Mouse (Mus musculus): ENCODE results near the gene Socs4. TPM values are rescaled to one million over a fixed set of nuclear protein-coding genes. Genes with fewer than 3 reads are reported as not detected.

Socs4 gene
- polyA plus RNA-seq, 1 experiment from 2014 or later: 3.7 TPM

- peaks cover 18% of the 10 kb centered on the region for H3K36me3 ChIP-seq
- H3K27ac ChIP-seq: no peak overlapping the region
- no peak for ATAC-seq (ENCODE audit: insufficient number of reproducible peaks, insufficient read depth, low FRiP score, low TSS enrichment, low read depth)
- no peak overlapping the region for H3K9ac ChIP-seq
- no peaks in the 10 kb centered on the region for H3K27me3 ChIP-seq
- H3K9me3 ChIP-seq: no peaks in the 10 kb centered on the region
- 0 out of 2 replicates have a peak, but pooled peaks cover 4% of the 10 kb centered on the region for H3K4me1 ChIP-seq
- 85% methylated on average over 5 of the region's 5 CpGs for WGBS
- H3K4me3 ChIP-seq: no peak overlapping the region
- H3K4me2 ChIP-seq: no peak overlapping the region
Observed at GRCm38 (mm10) chr14:47287021-47287420, 10.3 kb downstream of the Socs4 start.

DNA sequence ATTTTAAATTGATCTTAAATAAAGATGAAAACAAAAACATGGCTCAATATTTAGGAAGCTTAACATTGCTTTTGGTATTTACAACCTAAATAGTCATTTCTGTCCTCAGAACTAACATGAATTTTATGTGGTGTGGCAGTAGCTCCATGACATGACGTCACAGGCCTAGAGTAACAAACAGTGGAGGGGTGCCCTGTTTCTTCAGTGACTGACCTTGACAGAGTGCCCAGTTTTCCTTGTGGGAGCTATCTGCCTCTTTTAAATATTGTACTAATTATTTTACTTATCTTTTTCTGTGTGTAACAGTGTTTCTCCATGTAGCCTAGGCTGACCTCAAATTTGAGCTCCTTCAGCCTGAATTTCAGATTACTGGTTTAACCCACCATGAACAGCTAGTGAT lies 15.0 kb downstream of the Socs4 start:
- no peak overlapping the region for H3K27ac ChIP-seq
- 0 out of 2 replicates have a peak, but pooled peaks cover 4% of the 10 kb centered on the region for H3K4me1 ChIP-seq
- no peak overlapping the region for H3K9ac ChIP-seq
- peaks cover 12% of the 10 kb centered on the region for H3K36me3 ChIP-seq
- no peak overlapping the region for H3K4me3 ChIP-seq
- ATAC-seq (ENCODE audit: insufficient number of reproducible peaks, insufficient read depth, low FRiP score, low TSS enrichment, low read depth): no peak
- H3K9me3 ChIP-seq: no peaks in the 10 kb centered on the region
- WGBS: 85% methylated on average over 1 of the region's 1 CpGs
- no peaks in the 10 kb centered on the region for H3K27me3 ChIP-seq
- H3K4me2 ChIP-seq: no peak overlapping the region

GRCm38 (mm10) chr14:47294136-47294535 lies 17.4 kb downstream of the Socs4 start:
- no peak for ATAC-seq (ENCODE audit: insufficient number of reproducible peaks, insufficient read depth, low FRiP score, low TSS enrichment, low read depth)
- H3K9me3 ChIP-seq: no peaks in the 10 kb centered on the region
- peaks cover 12% of the 10 kb centered on the region for H3K36me3 ChIP-seq
- 39% methylated on average over 4 of the region's 4 CpGs for WGBS
- no peaks in the 10 kb centered on the region for H3K27me3 ChIP-seq
- no peak overlapping the region for H3K4me3 ChIP-seq
- H3K4me1 ChIP-seq: peaks cover 9% of the 10 kb centered on the region; the same call in 1 of the 2 replicates
- H3K4me2 ChIP-seq: no peak overlapping the region
- no peak overlapping the region for H3K27ac ChIP-seq
- no peak overlapping the region for H3K9ac ChIP-seq

GRCm38 (mm10) chr14:47296232-47296631 lies 19.5 kb downstream of the Socs4 start:
- no peaks in the 10 kb centered on the region for H3K9me3 ChIP-seq
- H3K9ac ChIP-seq: no peak overlapping the region
- H3K27ac ChIP-seq: no peak overlapping the region
- ATAC-seq (ENCODE audit: insufficient number of reproducible peaks, insufficient read depth, low FRiP score, low TSS enrichment, low read depth): no peak
- peaks cover 21% of the 10 kb centered on the region for H3K4me1 ChIP-seq
- peaks cover 3% of the 10 kb centered on the region; the same call in 1 of the 2 replicates for H3K36me3 ChIP-seq
- H3K4me2 ChIP-seq: no peak overlapping the region
- no peak overlapping the region for H3K4me3 ChIP-seq
- no peaks in the 10 kb centered on the region for H3K27me3 ChIP-seq
- 70% methylated on average over 2 of the region's 2 CpGs for WGBS

DNA sequence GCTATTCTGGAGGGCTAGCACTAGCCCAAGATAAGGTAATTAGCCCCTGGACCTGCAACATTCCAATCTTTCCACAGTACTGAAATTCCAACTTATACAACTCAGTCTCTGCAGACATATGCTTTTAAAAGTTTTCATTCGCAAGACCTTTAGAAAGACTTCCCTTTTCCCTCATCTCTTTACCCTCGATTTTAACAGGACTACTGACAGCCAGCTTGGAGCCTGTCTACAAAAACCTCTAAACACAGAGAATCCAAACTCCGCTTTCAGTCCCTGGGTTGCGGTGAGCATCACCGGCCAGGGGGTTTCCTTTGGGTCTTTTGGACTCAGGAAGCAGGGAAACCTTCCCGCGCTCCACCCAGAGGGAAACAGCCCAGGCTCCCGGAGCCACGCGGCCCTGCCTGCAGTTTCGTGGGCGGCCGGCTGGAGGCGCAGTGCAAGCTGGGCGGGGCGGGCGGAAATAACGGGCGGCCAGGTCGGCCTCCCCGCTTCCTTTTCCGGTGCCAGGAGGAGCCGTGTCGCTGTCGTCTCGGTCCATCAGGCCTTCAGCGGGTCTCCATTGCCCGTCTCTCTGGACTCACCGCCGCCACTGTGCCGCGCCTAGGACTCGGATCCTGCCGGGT lies 21.2 kb downstream of the Socs4 start, which contains the start of gene Mapk1ip1l:
Gene Mapk1ip1l (plus strand): TSS at position 482 of the 623 bp plus-strand sequence.
- Histone ChIP-seq H3K4me3 (peak within 1 kb of the TSS; percentile 93), H3K27me3 (no peaks in the 10 kb centered on the region), H3K36me3 (peaks cover 9% of the 10 kb centered on the region; the same call in 1 of the 2 replicates), H3K9me3 (no peaks in the 10 kb centered on the region), H3K4me1 (peaks cover 21% of the 10 kb centered on the region), H3K27ac (peak within 1 kb of the TSS; percentile 97), H3K9ac (peak within 1 kb of the TSS; percentile 99), H3K4me2 (peak within 1 kb of the TSS; percentile 74)
- peak; percentile 84 for ATAC-seq (ENCODE audit: insufficient number of reproducible peaks, insufficient read depth, low FRiP score, low TSS enrichment, low read depth)
- under 1% methylated on average over 34 of the region's 34 CpGs for WGBS

DNA sequence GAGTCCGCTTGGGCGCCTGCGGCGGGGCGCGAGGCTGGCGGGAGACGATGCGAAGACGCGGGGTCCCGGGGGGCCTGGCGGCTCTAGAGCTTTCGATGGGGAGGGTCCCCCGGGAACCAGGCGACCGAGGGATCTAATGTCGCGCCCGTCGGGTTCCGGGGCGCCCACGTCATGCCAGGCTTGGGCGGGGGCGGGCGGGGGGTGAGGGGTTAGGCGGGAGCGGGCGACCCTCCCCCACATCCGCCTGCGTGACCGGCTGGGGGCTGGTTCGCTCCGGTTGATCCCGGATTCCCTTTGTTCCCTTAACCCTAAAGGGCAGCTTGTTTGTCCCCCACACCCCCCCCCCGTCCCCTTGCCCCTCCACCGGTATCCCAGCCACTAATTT lies 21.7 kb downstream of the Socs4 start:
- Histone ChIP-seq H3K4me3 (peak overlapping the region; percentile 93), H3K9ac (peak overlapping the region; percentile 99), H3K4me1 (peaks cover 21% of the 10 kb centered on the region), H3K9me3 (no peaks in the 10 kb centered on the region), H3K27ac (peak overlapping the region; percentile 97), H3K36me3 (peaks cover 9% of the 10 kb centered on the region; the same call in 1 of the 2 replicates), H3K4me2 (peak overlapping the region; percentile 74), H3K27me3 (no peaks in the 10 kb centered on the region)
- peak; percentile 76; the same call in 1 of the 2 replicates for ATAC-seq (ENCODE audit: insufficient number of reproducible peaks, insufficient read depth, low FRiP score, low TSS enrichment, low read depth)
- WGBS: 1% methylated on average over 34 of the region's 38 CpGs

DNA sequence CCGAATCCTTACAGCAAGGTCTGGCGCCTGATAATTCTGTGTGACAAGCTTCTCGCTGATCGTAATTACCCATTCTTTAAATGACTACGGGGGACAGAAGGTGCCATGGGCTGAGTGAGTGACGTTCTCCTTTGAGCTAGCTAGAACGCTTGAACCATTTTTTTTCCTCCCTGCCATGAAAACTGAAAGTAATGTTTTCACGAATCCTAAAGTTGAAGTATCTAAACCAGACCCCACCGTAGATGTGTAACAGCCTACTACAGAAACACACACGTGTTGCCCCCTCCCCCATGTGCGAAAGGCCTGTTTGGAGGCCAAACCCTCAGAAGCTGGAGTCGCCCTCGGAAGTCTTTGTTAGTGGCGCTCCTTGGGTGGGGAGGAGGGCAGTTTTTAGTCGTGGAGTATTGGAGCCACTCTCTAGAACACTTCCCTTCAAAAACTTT lies 22.1 kb downstream of the Socs4 start:
- peaks cover 9% of the 10 kb centered on the region; the same call in 1 of the 2 replicates for H3K36me3 ChIP-seq
- H3K27ac ChIP-seq: peak overlapping the region; percentile 97
- peak overlapping the region; percentile 74 for H3K4me2 ChIP-seq
- WGBS: under 1% methylated on average over 15 of the region's 15 CpGs
- H3K9ac ChIP-seq: peak overlapping the region; percentile 99
- H3K9me3 ChIP-seq: no peaks in the 10 kb centered on the region
- ATAC-seq (ENCODE audit: insufficient number of reproducible peaks, insufficient read depth, low FRiP score, low TSS enrichment, low read depth): no peak
- H3K27me3 ChIP-seq: no peaks in the 10 kb centered on the region
- peaks cover 21% of the 10 kb centered on the region for H3K4me1 ChIP-seq
- peak overlapping the region; percentile 93 for H3K4me3 ChIP-seq

- H3K36me3 ChIP-seq: peaks cover 25% of the 10 kb centered on the region
- H3K4me1 ChIP-seq: peaks cover 11% of the 10 kb centered on the region
- H3K27me3 ChIP-seq: no peaks in the 10 kb centered on the region
- H3K4me2 ChIP-seq: no peak overlapping the region
- 81% methylated on average over 14 of the region's 14 CpGs for WGBS
- no peak overlapping the region for H3K27ac ChIP-seq
- no peak overlapping the region for H3K9ac ChIP-seq
- no peak overlapping the region for H3K4me3 ChIP-seq
- H3K9me3 ChIP-seq: no peaks in the 10 kb centered on the region
- ATAC-seq (ENCODE audit: insufficient number of reproducible peaks, insufficient read depth, low FRiP score, low TSS enrichment, low read depth): no peak
Observed at GRCm38 (mm10) chr14:47302885-47303680, 26.4 kb downstream of the Socs4 start.

DNA sequence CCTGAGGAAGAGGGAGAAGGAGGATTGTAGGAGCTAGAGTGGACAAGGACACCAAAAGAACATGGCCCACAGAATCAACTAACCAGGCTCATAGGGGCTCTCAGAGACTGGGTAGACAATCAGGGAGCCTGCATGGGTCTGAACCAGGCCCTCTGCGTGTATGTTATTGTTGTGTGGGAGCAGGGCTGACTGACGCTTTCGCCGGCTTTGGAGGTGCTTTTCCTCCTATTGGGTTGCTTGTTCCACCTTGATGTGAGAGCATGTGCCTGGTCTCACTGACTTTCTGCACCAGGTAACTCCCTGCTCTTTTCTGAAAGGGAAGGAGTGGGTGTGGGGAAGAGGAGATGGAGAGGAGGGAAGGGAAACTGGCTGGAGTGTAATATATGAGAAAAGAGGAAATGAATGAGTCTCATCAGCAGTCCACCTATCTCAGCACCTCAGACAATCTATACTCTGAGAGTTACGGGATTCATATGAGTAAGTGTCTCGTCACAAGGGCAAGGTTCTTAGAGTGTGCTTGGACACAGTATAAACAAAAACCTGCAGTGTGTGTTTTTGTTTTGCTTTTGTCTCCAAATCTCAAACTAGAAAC lies 28.2 kb downstream of the Socs4 start:
- H3K4me1 ChIP-seq: peaks cover 3% of the 10 kb centered on the region
- H3K27me3 ChIP-seq: no peaks in the 10 kb centered on the region
- no peak overlapping the region for H3K9ac ChIP-seq
- no peak overlapping the region for H3K4me2 ChIP-seq
- 91% methylated on average over 6 of the region's 6 CpGs for WGBS
- ATAC-seq (ENCODE audit: insufficient number of reproducible peaks, insufficient read depth, low FRiP score, low TSS enrichment, low read depth): no peak
- no peak overlapping the region for H3K27ac ChIP-seq
- H3K9me3 ChIP-seq: no peaks in the 10 kb centered on the region
- no peak overlapping the region for H3K4me3 ChIP-seq
- H3K36me3 ChIP-seq: peaks cover 36% of the 10 kb centered on the region

DNA sequence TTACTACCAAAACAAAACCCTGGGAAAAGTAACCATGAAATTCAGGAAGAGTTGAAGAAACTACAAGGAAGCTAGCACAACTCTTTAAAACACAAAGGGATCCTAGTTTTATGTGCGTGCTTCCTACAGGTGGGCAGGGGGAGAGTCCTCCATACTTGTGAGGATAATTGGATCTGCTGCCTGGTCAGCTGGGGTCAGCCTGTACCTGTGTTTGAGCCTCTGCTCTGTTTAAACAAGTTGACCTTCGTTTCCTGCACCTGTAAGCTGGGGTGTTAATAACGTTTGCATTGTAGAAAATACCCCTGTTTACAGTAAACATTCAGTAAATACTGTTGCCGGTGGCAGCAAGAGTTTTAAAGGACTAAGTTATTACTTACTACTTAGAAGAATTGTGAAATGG lies 29.2 kb downstream of the Socs4 start:
- H3K9ac ChIP-seq: no peak overlapping the region
- H3K4me1 ChIP-seq: no peaks in the 10 kb centered on the region
- no peaks in the 10 kb centered on the region for H3K27me3 ChIP-seq
- H3K27ac ChIP-seq: no peak overlapping the region
- 84% methylated on average over 4 of the region's 4 CpGs for WGBS
- H3K36me3 ChIP-seq: peaks cover 46% of the 10 kb centered on the region
- no peak overlapping the region for H3K4me3 ChIP-seq
- no peaks in the 10 kb centered on the region for H3K9me3 ChIP-seq
- H3K4me2 ChIP-seq: no peak overlapping the region
- ATAC-seq (ENCODE audit: insufficient number of reproducible peaks, insufficient read depth, low FRiP score, low TSS enrichment, low read depth): no peak

- WGBS: 86% methylated on average over 3 of the region's 3 CpGs
- no peak for ATAC-seq (ENCODE audit: insufficient number of reproducible peaks, insufficient read depth, low FRiP score, low TSS enrichment, low read depth)
- H3K4me2 ChIP-seq: no peak overlapping the region
Observed at GRCm38 (mm10) chr14:47307669-47308068, 30.9 kb downstream of the Socs4 start.

More at GRCm38 (mm10) chr14:47307669-47308068, 30.9 kb downstream of the Socs4 start:
- H3K9me3 ChIP-seq: no peaks in the 10 kb centered on the region
- no peak overlapping the region for H3K4me3 ChIP-seq
- no peak overlapping the region for H3K27ac ChIP-seq
- peaks cover 53% of the 10 kb centered on the region for H3K36me3 ChIP-seq
- H3K9ac ChIP-seq: no peak overlapping the region
- H3K27me3 ChIP-seq: no peaks in the 10 kb centered on the region
- H3K4me1 ChIP-seq: no peaks in the 10 kb centered on the region
